Mouse (Mus musculus) ES-Bruce4 (cell line): Measurements from ENCODE around the gene Smoc2. TPM values are rescaled to one million over a fixed set of nuclear protein-coding genes. Genes with fewer than 3 reads are reported as not detected.

ENCODE experiments used
- H3K27ac ChIP-seq: 2 replicates; pipeline ENCODE4 v1.5.1; 2012; ENCODE audit warnings: low read length, inconsistent platforms; ENCODE audit not compliant: insufficient read depth
- H3K27me3 ChIP-seq: 2 replicates; pipeline ENCODE4 v1.6.1; 2012; ENCODE audit warnings: mild to moderate bottlenecking, low read length, inconsistent platforms; ENCODE audit not compliant: control insufficient read depth, poor library complexity, insufficient read depth, severe bottlenecking
- H3K36me3 ChIP-seq: 2 replicates; pipeline ENCODE4 v1.6.1; 2012; ENCODE audit warnings: inconsistent platforms, mild to moderate bottlenecking, low read length, moderate library complexity; ENCODE audit not compliant: control insufficient read depth, poor library complexity, insufficient read depth, severe bottlenecking
- H3K4me1 ChIP-seq: one replicate; pipeline ENCODE4 v1.8.1; 2011; ENCODE audit warnings: low read length; ENCODE audit not compliant: control insufficient read depth, insufficient read depth
- H3K4me3 ChIP-seq: 2 replicates; pipeline ENCODE4 v1.5.1; 2011; ENCODE audit warnings: low read depth, mild to moderate bottlenecking, low read length
- H3K9ac ChIP-seq: 2 replicates; pipeline ENCODE4 v1.6.1; 2012; ENCODE audit warnings: low read depth, mild to moderate bottlenecking, inconsistent platforms; ENCODE audit not compliant: poor library complexity, severe bottlenecking
- H3K9me3 ChIP-seq: replicated peaks from 2 replicates; pipeline ENCODE4 v1.6.1; 2012; ENCODE audit warnings: mild to moderate bottlenecking, low read length, inconsistent platforms; ENCODE audit not compliant: control insufficient read depth, poor library complexity, insufficient read depth, severe bottlenecking
- CTCF ChIP-seq: IDR thresholded peaks from one replicate; pipeline ENCODE4 v1.8.1; 2011; ENCODE audit warnings: low read depth, low read length
- EP300 ChIP-seq: IDR thresholded peaks from 2 replicates; pipeline ENCODE4 v1.6.1; 2011; ENCODE audit warnings: low read depth, low read length; ENCODE audit not compliant: insufficient read depth
- POLR2A ChIP-seq: IDR thresholded peaks from one replicate; pipeline ENCODE4 v1.8.1; 2011; ENCODE audit warnings: low read length; ENCODE audit not compliant: insufficient read depth
- polyA plus RNA-seq: library from polyadenylated mRNA; stranded (reverse); fragments of >200 nt; gene quantifications from 2 replicates; pipeline ENCODE4 v1.2.4, GENCODE M21; 2011; ENCODE audit warnings: low read depth; ENCODE audit not compliant: missing spikeins, insufficient read depth, insufficient read length

The Smoc2 gene
- polyA plus RNA-seq, 1 experiment = 1.2 TPM

- Histone ChIP-seq H3K4me1 (no peaks in the 10 kb centered on the region), H3K27ac (no peak overlapping the region), H3K36me3 (no peaks in the 10 kb centered on the region), H3K27me3 (no peaks in the 10 kb centered on the region), H3K9ac (no peak overlapping the region), H3K4me3 (no peak overlapping the region), H3K9me3 (no peaks in the 10 kb centered on the region)
- no peak for TF ChIP-seq POLR2A
- no peak for TF ChIP-seq CTCF
- no peak for TF ChIP-seq EP300
These were observed 38.1 kb downstream of the Smoc2 start for GRCm38 (mm10) chr17:14317439-14317838.

- H3K4me3 ChIP-seq = no peak overlapping the region
- H3K27ac ChIP-seq = no peak overlapping the region
- TF ChIP-seq EP300 = no peak
- no peak for TF ChIP-seq CTCF
- no peak for TF ChIP-seq POLR2A
- H3K4me1 ChIP-seq = no peaks in the 10 kb centered on the region
- H3K9me3 ChIP-seq = no peaks in the 10 kb centered on the region
- no peaks in the 10 kb centered on the region for H3K36me3 ChIP-seq
- H3K9ac ChIP-seq = no peak overlapping the region
- no peaks in the 10 kb centered on the region for H3K27me3 ChIP-seq
These were observed 46.9 kb downstream of the Smoc2 start for GRCm38 (mm10) chr17:14326156-14326555.

GRCm38 (mm10) chr17:14328037-14328436 lies 48.7 kb downstream of the Smoc2 start:
- Histone ChIP-seq H3K9me3 (no peaks in the 10 kb centered on the region), H3K27me3 (no peaks in the 10 kb centered on the region), H3K4me3 (no peak overlapping the region), H3K9ac (no peak overlapping the region), H3K4me1 (no peaks in the 10 kb centered on the region), H3K27ac (no peak overlapping the region), H3K36me3 (no peaks in the 10 kb centered on the region)
- TF ChIP-seq CTCF = no peak
- TF ChIP-seq EP300 = no peak
- no peak for TF ChIP-seq POLR2A

GRCm38 (mm10) chr17:14330498-14330897 lies 51.2 kb downstream of the Smoc2 start:
- TF ChIP-seq POLR2A (no peak), CTCF (no peak), EP300 (no peak)
- H3K4me3 ChIP-seq = no peak overlapping the region
- H3K4me1 ChIP-seq = no peaks in the 10 kb centered on the region
- no peaks in the 10 kb centered on the region for H3K9me3 ChIP-seq
- no peak overlapping the region for H3K9ac ChIP-seq
- H3K36me3 ChIP-seq = no peaks in the 10 kb centered on the region
- H3K27me3 ChIP-seq = no peaks in the 10 kb centered on the region
- no peak overlapping the region for H3K27ac ChIP-seq

- no peak overlapping the region for H3K27ac ChIP-seq
These were observed 60.7 kb downstream of the Smoc2 start for GRCm38 (mm10) chr17:14339932-14340557.

GRCm38 (mm10) chr17:14340736-14341135 lies 61.4 kb downstream of the Smoc2 start:
- no peak overlapping the region for H3K9ac ChIP-seq
- H3K4me1 ChIP-seq = no peaks in the 10 kb centered on the region
- no peaks in the 10 kb centered on the region for H3K9me3 ChIP-seq
- no peaks in the 10 kb centered on the region for H3K27me3 ChIP-seq
- no peak overlapping the region for H3K4me3 ChIP-seq
- H3K36me3 ChIP-seq = no peaks in the 10 kb centered on the region
- no peak overlapping the region for H3K27ac ChIP-seq
- TF ChIP-seq POLR2A = no peak
- no peak for TF ChIP-seq EP300
- TF ChIP-seq CTCF = no peak

More at GRCm38 (mm10) chr17:14339932-14340557, 60.7 kb downstream of the Smoc2 start:
- no peak overlapping the region for H3K9ac ChIP-seq
- no peaks in the 10 kb centered on the region for H3K9me3 ChIP-seq
- H3K27me3 ChIP-seq = no peaks in the 10 kb centered on the region
- H3K36me3 ChIP-seq = no peaks in the 10 kb centered on the region
- H3K4me3 ChIP-seq = no peak overlapping the region
- no peak for TF ChIP-seq EP300
- no peak for TF ChIP-seq POLR2A
- no peak for TF ChIP-seq CTCF
- no peaks in the 10 kb centered on the region for H3K4me1 ChIP-seq
